Mouse (Mus musculus) frontal cortex, postnatal 10 days (tissue): Measurements from ENCODE around the gene Mgst3.

Experiments
- DNase-seq, 2 experiments: peaks; one replicate each; pipeline ENCODE4 v3.0.0; 2022; ENCODE audit warnings: low spot score in 2 of 2, mixed read lengths in 1 of 2

The Mgst3 gene

GRCm38 (mm10) chr1:167393683-167394492 lies at the start of gene Mgst3:
Gene Mgst3, minus strand, starts transcription at chr1:167393841.
- peak; percentile 87 to 92 for DNase-seq

- DNase-seq, result no peak
Observed at GRCm38 (mm10) chr1:167438231-167438885, 44.7 kb upstream of the Mgst3 start.

GRCm38 (mm10) chr1:167437091-167437490 lies 43.5 kb upstream of the Mgst3 start:
- DNase-seq, result no peak

GRCm38 (mm10) chr1:167436186-167436975 lies 42.7 kb upstream of the Mgst3 start:
- no peak for DNase-seq

- DNase-seq, result no peak
Observed at GRCm38 (mm10) chr1:167434931-167435330, 41.3 kb upstream of the Mgst3 start.

- no peak for DNase-seq
Observed at GRCm38 (mm10) chr1:167430976-167431676, 37.5 kb upstream of the Mgst3 start.

GRCm38 (mm10) chr1:167426681-167427080 lies 33.0 kb upstream of the Mgst3 start:
- no peak for DNase-seq

- no peak for DNase-seq
Observed at GRCm38 (mm10) chr1:167425572-167425971, 31.9 kb upstream of the Mgst3 start.

- no peak for DNase-seq
Observed at GRCm38 (mm10) chr1:167422501-167423240, 29.0 kb upstream of the Mgst3 start.

GRCm38 (mm10) chr1:167414846-167415245 lies 21.2 kb upstream of the Mgst3 start:
- peak; percentile 40 to 69 for DNase-seq

- DNase-seq, result no peak
Observed at GRCm38 (mm10) chr1:167411991-167412715, 18.5 kb upstream of the Mgst3 start.

- no peak for DNase-seq
Observed at GRCm38 (mm10) chr1:167409601-167410000, 16.0 kb upstream of the Mgst3 start.

GRCm38 (mm10) chr1:167405237-167405636 lies 11.6 kb upstream of the Mgst3 start:
- DNase-seq, result no peak

GRCm38 (mm10) chr1:167393281-167393680 lies 360 bp downstream of the Mgst3 start:
- no peak for DNase-seq

GRCm38 (mm10) chr1:167392687-167393086 lies 954 bp downstream of the Mgst3 start:
- no peak for DNase-seq

- DNase-seq, result no peak
Observed at GRCm38 (mm10) chr1:167392031-167392640, 1.5 kb downstream of the Mgst3 start.

GRCm38 (mm10) chr1:167391241-167391640 lies 2.4 kb downstream of the Mgst3 start:
- DNase-seq, result no peak

- no peak for DNase-seq
Observed at GRCm38 (mm10) chr1:167390381-167390780, 3.3 kb downstream of the Mgst3 start.

- DNase-seq, result no peak
Observed at GRCm38 (mm10) chr1:167389584-167389983, 4.1 kb downstream of the Mgst3 start.

- no peak for DNase-seq
Observed at GRCm38 (mm10) chr1:167388571-167388970, 5.1 kb downstream of the Mgst3 start.
